Mouse (Mus musculus): Measurements from ENCODE around the gene Srcap.

- TF ChIP-seq CTCF (IDR thresholded peaks at IDR 0.05; ENCODE audit: insufficient read depth, low read length) (no peak), POLR2A (IDR thresholded peaks at IDR 0.05; ENCODE audit: borderline replicate concordance, extremely low read depth, low read depth, low read length) (no peak)
Observed at GRCm38 (mm10) chr7:127604256-127604655, 92.5 kb downstream of the Srcap start.

All from lung, adult 2 months (tissue).